Mouse (Mus musculus) embryonic fibroblast, embryonic 13.5 days (primary cell): ENCODE data around the gene Triobp.

Source experiments
- CTCF ChIP-seq: IDR thresholded peaks from 2 replicates; pipeline ENCODE4 v1.5.1; 2011; ENCODE audit warnings: mild to moderate bottlenecking, control low read depth, low read length, moderate library complexity, borderline replicate concordance; ENCODE audit not compliant: insufficient read depth
- POLR2A ChIP-seq: IDR thresholded peaks from 2 replicates; pipeline ENCODE4 v1.6.1; 2011; ENCODE audit warnings: low read depth, mild to moderate bottlenecking, control low read depth, low read length, moderate library complexity

GRCm38 (mm10) chr15:78988499-78988971 lies 41.0 kb downstream of the Triobp start:
- TF ChIP-seq CTCF (no peak), POLR2A (no peak)
